Mouse (Mus musculus) lung, embryonic 16.5 days (tissue): ENCODE measurements around the gene Rbm4. TPM values are rescaled to one million over a fixed set of nuclear protein-coding genes. Genes with fewer than 3 reads are reported as not detected.
A peak's percentile ranks its signal among the peaks of the same experiment; 100 is the strongest.
"Not testable (repeated sequence)": the region's sequence is repeated elsewhere in the genome, so short reads cannot be mapped to it uniquely, and the experiment has no call there.

Source experiments
- ATAC-seq: fragments of 200-750 bp; cut with Nextera tagmentation; 2 replicates; pipeline ENCODE4 v1.8.0; 2017; ENCODE audit warnings: low read depth, mild to moderate bottlenecking, moderate library complexity
- H3K27ac ChIP-seq: fragments of 300-500 bp; sonication (generic); 2 replicates; pipeline ENCODE4 v1.5.1; 2014; ENCODE audit warnings: mild to moderate bottlenecking, control low read depth, low read length
- H3K27me3 ChIP-seq: fragments of 300-500 bp; sonication (generic); 2 replicates; pipeline ENCODE4 v1.6.1; 2014; ENCODE audit warnings: low read depth, low read length, mixed read lengths; ENCODE audit not compliant: control insufficient read depth, insufficient read depth
- H3K36me3 ChIP-seq: fragments of 300-500 bp; sonication (generic); 2 replicates; pipeline ENCODE4 v1.6.1; 2014; ENCODE audit warnings: low read length; ENCODE audit not compliant: control insufficient read depth, insufficient read depth
- H3K4me1 ChIP-seq: fragments of 300-500 bp; sonication (generic); replicated peaks from 2 replicates; pipeline ENCODE4 v1.6.1; 2014; ENCODE audit warnings: low read length, mixed read lengths; ENCODE audit not compliant: control insufficient read depth, insufficient read depth
- H3K4me2 ChIP-seq: fragments of 300-500 bp; sonication (generic); 2 replicates; pipeline ENCODE4 v1.6.1; 2014; ENCODE audit warnings: low read depth, low read length, control low read depth
- H3K4me3 ChIP-seq: fragments of 300-500 bp; sonication (generic); 2 replicates; pipeline ENCODE4 v1.5.1; 2014; ENCODE audit warnings: mild to moderate bottlenecking, low read length, control low read depth
- H3K9ac ChIP-seq: fragments of 300-500 bp; sonication (generic); 2 replicates; pipeline ENCODE4 v1.6.1; 2014; ENCODE audit warnings: low read length, control low read depth
- H3K9me3 ChIP-seq: fragments of 300-500 bp; sonication (generic); 2 replicates; pipeline ENCODE4 v1.6.1; 2016; ENCODE audit warnings: low read length; ENCODE audit not compliant: control insufficient read depth
- WGBS: fragments of 180-500 bp; shearing (Covaris S2); extraction: QIAGEN DNeasy Blood & Tissue Kit; methylation state at CpG from one replicate; pipeline ENCODE4 v1.1.7; 2014; 5-methylcytosine and 5-hydroxymethylcytosine counted together
- polyA plus RNA-seq: library from polyadenylated mRNA; unstranded; fragments of >200 nt; fragmentation: Nextera tagmentation; extraction: Ambion mirVana; gene quantifications from 2 replicates; pipeline ENCODE4 v1.2.1, GENCODE M21; 2015

Rbm4 gene
- polyA plus RNA-seq, 1 experiment from 2014 or later: 52.2 TPM

GRCm38 (mm10) chr19:4828444-4829114, 34.9 kb upstream of the Rbm4 start:
- Histone ChIP-seq H3K4me1 (no peaks in the 10 kb centered on the region), H3K27ac (no peak overlapping the region), H3K27me3 (no peaks in the 10 kb centered on the region), H3K9ac (no peak overlapping the region), H3K4me3 (no peak overlapping the region), H3K9me3 (no peaks in the 10 kb centered on the region), H3K4me2 (peak overlapping the region; percentile 26; the same call in 1 of the 2 replicates), H3K36me3 (peaks cover 6% of the 10 kb centered on the region; the same call in 1 of the 2 replicates)
- WGBS: 47% methylated on average over 16 of the region's 16 CpGs
- peak; percentile 54 for ATAC-seq

GRCm38 (mm10) chr19:4820678-4821303, 27.1 kb upstream of the Rbm4 start:
- H3K9me3 ChIP-seq: no peaks in the 10 kb centered on the region
- H3K36me3 ChIP-seq: peaks cover 3% of the 10 kb centered on the region; the same call in 1 of the 2 replicates
- ATAC-seq: peak; percentile 88
- 63% methylated on average over 5 of the region's 5 CpGs for WGBS
- no peak overlapping the region for H3K4me2 ChIP-seq
- H3K4me3 ChIP-seq: no peak overlapping the region
- no peak overlapping the region for H3K27ac ChIP-seq
- no peaks in the 10 kb centered on the region for H3K4me1 ChIP-seq
- H3K27me3 ChIP-seq: no peaks in the 10 kb centered on the region
- no peak overlapping the region for H3K9ac ChIP-seq

- Histone ChIP-seq H3K4me3 (no peak overlapping the region), H3K36me3 (no peaks in the 10 kb centered on the region), H3K4me2 (no peak overlapping the region), H3K9me3 (no peaks in the 10 kb centered on the region), H3K9ac (no peak overlapping the region), H3K27ac (no peak overlapping the region), H3K27me3 (no peaks in the 10 kb centered on the region), H3K4me1 (no peaks in the 10 kb centered on the region; the same call in 1 of the 2 replicates)
- 14% methylated on average over 1 of the region's 1 CpGs for WGBS
- peak; percentile 34; the same call in 1 of the 2 replicates for ATAC-seq
Observed at GRCm38 (mm10) chr19:4817182-4817835, 23.6 kb upstream of the Rbm4 start.

GRCm38 (mm10) chr19:4813015-4813414, 19.3 kb upstream of the Rbm4 start:
- H3K4me1 ChIP-seq: peaks cover 13% of the 10 kb centered on the region
- H3K4me2 ChIP-seq: no peak overlapping the region
- no peak overlapping the region for H3K4me3 ChIP-seq
- H3K9ac ChIP-seq: no peak overlapping the region
- ATAC-seq: no peak
- no peak overlapping the region for H3K27ac ChIP-seq
- H3K36me3 ChIP-seq: no peaks in the 10 kb centered on the region
- no peaks in the 10 kb centered on the region for H3K27me3 ChIP-seq
- 87% methylated on average over 6 of the region's 6 CpGs for WGBS
- H3K9me3 ChIP-seq: no peaks in the 10 kb centered on the region

- peak overlapping the region; percentile 97 for H3K27ac ChIP-seq
- not testable (repeated sequence) for ATAC-seq, H3K27me3 ChIP-seq, H3K36me3 ChIP-seq, H3K9me3 ChIP-seq
- H3K4me2 ChIP-seq: peak overlapping the region; percentile 70
- peak overlapping the region; percentile 95 for H3K4me3 ChIP-seq
- H3K9ac ChIP-seq: peak overlapping the region; percentile 98
- 72% methylated on average over 8 of the region's 8 CpGs for WGBS
- H3K4me1 ChIP-seq: peaks cover 16% of the 10 kb centered on the region
Observed at GRCm38 (mm10) chr19:4812334-4812949, 18.7 kb upstream of the Rbm4 start.

GRCm38 (mm10) chr19:4811909-4812242, 18.2 kb upstream of the Rbm4 start:
- H3K4me1 ChIP-seq: peaks cover 16% of the 10 kb centered on the region
- peak; percentile 43 for ATAC-seq
- 2% methylated on average over 12 of the region's 12 CpGs for WGBS

GRCm38 (mm10) chr19:4811063-4811908, 17.6 kb upstream of the Rbm4 start, which contains the start of the genes Gm21992 and Rbm14:
Gm21992 (minus strand) TSS chr19:4811612.
Rbm14 (minus strand) TSS chr19:4811634.
- Histone ChIP-seq H3K9ac (peak within 1 kb of the TSS; percentile 98), H3K36me3 (no peaks in the 10 kb centered on the region), H3K27ac (peak within 1 kb of the TSS; percentile 97), H3K9me3 (no peaks in the 10 kb centered on the region), H3K4me1 (peaks cover 16% of the 10 kb centered on the region), H3K4me2 (peak within 1 kb of the TSS; percentile 94), H3K4me3 (peak within 1 kb of the TSS; percentile 95), H3K27me3 (no peaks in the 10 kb centered on the region)
- ATAC-seq: peak; percentile 99
- WGBS: under 1% methylated on average over 83 of the region's 83 CpGs

More at GRCm38 (mm10) chr19:4811909-4812242, 18.2 kb upstream of the Rbm4 start:
- Histone ChIP-seq H3K4me2 (peak overlapping the region; percentile 70), H3K9ac (peak overlapping the region; percentile 98), H3K9me3 (no peaks in the 10 kb centered on the region), H3K36me3 (no peaks in the 10 kb centered on the region), H3K4me3 (peak overlapping the region; percentile 95), H3K27ac (peak overlapping the region; percentile 97), H3K27me3 (no peaks in the 10 kb centered on the region)

GRCm38 (mm10) chr19:4810746-4811062, 17.0 kb upstream of the Rbm4 start:
- 0% methylated on average over 17 of the region's 17 CpGs for WGBS

More at GRCm38 (mm10) chr19:4810746-4811062, 17.0 kb upstream of the Rbm4 start:
- peaks cover 16% of the 10 kb centered on the region for H3K4me1 ChIP-seq
- no peak for ATAC-seq
- H3K9ac ChIP-seq: peak overlapping the region; percentile 83
- H3K27me3 ChIP-seq: no peaks in the 10 kb centered on the region
- H3K36me3 ChIP-seq: no peaks in the 10 kb centered on the region
- no peaks in the 10 kb centered on the region for H3K9me3 ChIP-seq
- peak overlapping the region; percentile 95 for H3K4me3 ChIP-seq
- peak overlapping the region; percentile 94 for H3K4me2 ChIP-seq
- H3K27ac ChIP-seq: peak overlapping the region; percentile 97
